Mouse (Mus musculus): Measurements from ENCODE around the gene Arpp21. TPM values are rescaled to one million over a fixed set of nuclear protein-coding genes. Genes with fewer than 3 reads are reported as not detected.

Arpp21 gene
- total and polyA plus RNA-seq, 2 experiments, result 0.28 TPM; not detected in 1

GRCm38 (mm10) chr9:112227174-112227573 lies 8.6 kb downstream of the Arpp21 start:
- DNase-seq (ENCODE audit: extremely low read depth, low read depth, low spot score), result no peak
- Histone ChIP-seq H3K9ac (ENCODE audit: low read depth, low read length) (no peak overlapping the region), H3K79me2 (ENCODE audit: control insufficient read depth, insufficient read depth, low read length) (no peaks in the 10 kb centered on the region), H3K36me3 (ENCODE audit: control insufficient read depth, insufficient read depth, low read length) (no peaks in the 10 kb centered on the region), H3K4me1 (ENCODE audit: control insufficient read depth, insufficient read depth, low read length) (no peaks in the 10 kb centered on the region), H3K4me3 (ENCODE audit: insufficient read depth, low read depth, low read length) (no peak overlapping the region), H3K27ac (replicated peaks; ENCODE audit: insufficient read depth, low read depth, low read length) (no peak overlapping the region), H3K27me3 (ENCODE audit: control insufficient read depth, insufficient read depth, low read length) (no peaks in the 10 kb centered on the region)
- TF ChIP-seq CTCF (IDR thresholded peaks at IDR 0.05; ENCODE audit: low read depth, low read length) (no peak), POLR2A (IDR thresholded peaks at IDR 0.05; ENCODE audit: extremely low read depth, insufficient read depth, low read length) (no peak)
- WGBS, result 72% methylated on average over 13 of the region's 13 CpGs

GRCm38 (mm10) chr9:112226511-112226910 lies 9.2 kb downstream of the Arpp21 start:
- 41% methylated on average over 1 of the region's 1 CpGs for WGBS
- Histone ChIP-seq H3K27me3 (ENCODE audit: control insufficient read depth, insufficient read depth, low read length) (no peaks in the 10 kb centered on the region), H3K4me1 (ENCODE audit: control insufficient read depth, insufficient read depth, low read length) (no peaks in the 10 kb centered on the region), H3K9ac (ENCODE audit: low read depth, low read length) (no peak overlapping the region), H3K4me3 (ENCODE audit: insufficient read depth, low read depth, low read length) (no peak overlapping the region), H3K36me3 (ENCODE audit: control insufficient read depth, insufficient read depth, low read length) (no peaks in the 10 kb centered on the region), H3K79me2 (ENCODE audit: control insufficient read depth, insufficient read depth, low read length) (no peaks in the 10 kb centered on the region), H3K27ac (replicated peaks; ENCODE audit: insufficient read depth, low read depth, low read length) (no peak overlapping the region)
- no peak for DNase-seq (ENCODE audit: extremely low read depth, low read depth, low spot score)
- TF ChIP-seq CTCF (IDR thresholded peaks at IDR 0.05; ENCODE audit: low read depth, low read length) (no peak), POLR2A (IDR thresholded peaks at IDR 0.05; ENCODE audit: extremely low read depth, insufficient read depth, low read length) (no peak)

GRCm38 (mm10) chr9:112225046-112225445 lies 10.7 kb downstream of the Arpp21 start:
- Histone ChIP-seq H3K27ac (replicated peaks; ENCODE audit: insufficient read depth, low read depth, low read length) (no peak overlapping the region), H3K27me3 (ENCODE audit: control insufficient read depth, insufficient read depth, low read length) (no peaks in the 10 kb centered on the region), H3K4me1 (ENCODE audit: control insufficient read depth, insufficient read depth, low read length) (no peaks in the 10 kb centered on the region), H3K9ac (ENCODE audit: low read depth, low read length) (no peak overlapping the region), H3K79me2 (ENCODE audit: control insufficient read depth, insufficient read depth, low read length) (no peaks in the 10 kb centered on the region), H3K4me3 (ENCODE audit: insufficient read depth, low read depth, low read length) (no peak overlapping the region), H3K36me3 (ENCODE audit: control insufficient read depth, insufficient read depth, low read length) (no peaks in the 10 kb centered on the region)
- TF ChIP-seq CTCF (IDR thresholded peaks at IDR 0.05; ENCODE audit: low read depth, low read length), result no peak
- TF ChIP-seq POLR2A (IDR thresholded peaks at IDR 0.05; ENCODE audit: extremely low read depth, insufficient read depth, low read length), result no peak
- no peak for DNase-seq (ENCODE audit: extremely low read depth, low read depth, low spot score)
- WGBS, result 54% methylated on average over 2 of the region's 2 CpGs

- H3K36me3 ChIP-seq (ENCODE audit: control insufficient read depth, insufficient read depth, low read length), result no peaks in the 10 kb centered on the region
- no peaks in the 10 kb centered on the region for H3K27me3 ChIP-seq (ENCODE audit: control insufficient read depth, insufficient read depth, low read length)
- H3K27ac ChIP-seq (replicated peaks; ENCODE audit: insufficient read depth, low read depth, low read length), result no peak overlapping the region
- 85% methylated on average over 8 of the region's 8 CpGs for WGBS
- no peak for TF ChIP-seq CTCF (IDR thresholded peaks at IDR 0.05; ENCODE audit: low read depth, low read length)
- no peak for TF ChIP-seq POLR2A (IDR thresholded peaks at IDR 0.05; ENCODE audit: extremely low read depth, insufficient read depth, low read length)
- no peaks in the 10 kb centered on the region for H3K79me2 ChIP-seq (ENCODE audit: control insufficient read depth, insufficient read depth, low read length)
- DNase-seq (ENCODE audit: extremely low read depth, low read depth, low spot score), result no peak
- no peaks in the 10 kb centered on the region for H3K4me1 ChIP-seq (ENCODE audit: control insufficient read depth, insufficient read depth, low read length)
- no peak overlapping the region for H3K4me3 ChIP-seq (ENCODE audit: insufficient read depth, low read depth, low read length)
- H3K9ac ChIP-seq (ENCODE audit: low read depth, low read length), result no peak overlapping the region
These were observed 16.4 kb downstream of the Arpp21 start for GRCm38 (mm10) chr9:112219372-112219771.

GRCm38 (mm10) chr9:112218237-112218636 lies 17.5 kb downstream of the Arpp21 start:
- DNase-seq (ENCODE audit: extremely low read depth, low read depth, low spot score), result no peak
- H3K36me3 ChIP-seq (ENCODE audit: control insufficient read depth, insufficient read depth, low read length), result no peaks in the 10 kb centered on the region
- no peak overlapping the region for H3K4me3 ChIP-seq (ENCODE audit: insufficient read depth, low read depth, low read length)
- H3K9ac ChIP-seq (ENCODE audit: low read depth, low read length), result no peak overlapping the region
- no peak for TF ChIP-seq CTCF (IDR thresholded peaks at IDR 0.05; ENCODE audit: low read depth, low read length)
- TF ChIP-seq POLR2A (IDR thresholded peaks at IDR 0.05; ENCODE audit: extremely low read depth, insufficient read depth, low read length), result no peak
- 76% methylated on average over 3 of the region's 3 CpGs for WGBS
- H3K27me3 ChIP-seq (ENCODE audit: control insufficient read depth, insufficient read depth, low read length), result no peaks in the 10 kb centered on the region
- H3K4me1 ChIP-seq (ENCODE audit: control insufficient read depth, insufficient read depth, low read length), result no peaks in the 10 kb centered on the region
- H3K27ac ChIP-seq (replicated peaks; ENCODE audit: insufficient read depth, low read depth, low read length), result no peak overlapping the region
- H3K79me2 ChIP-seq (ENCODE audit: control insufficient read depth, insufficient read depth, low read length), result no peaks in the 10 kb centered on the region

GRCm38 (mm10) chr9:112217161-112217560 lies 18.6 kb downstream of the Arpp21 start:
- H3K27ac ChIP-seq (replicated peaks; ENCODE audit: insufficient read depth, low read depth, low read length), result no peak overlapping the region
- H3K9ac ChIP-seq (ENCODE audit: low read depth, low read length), result no peak overlapping the region
- H3K27me3 ChIP-seq (ENCODE audit: control insufficient read depth, insufficient read depth, low read length), result no peaks in the 10 kb centered on the region
- TF ChIP-seq POLR2A (IDR thresholded peaks at IDR 0.05; ENCODE audit: extremely low read depth, insufficient read depth, low read length), result no peak
- no peak overlapping the region for H3K4me3 ChIP-seq (ENCODE audit: insufficient read depth, low read depth, low read length)
- DNase-seq (ENCODE audit: extremely low read depth, low read depth, low spot score), result no peak
- H3K4me1 ChIP-seq (ENCODE audit: control insufficient read depth, insufficient read depth, low read length), result no peaks in the 10 kb centered on the region
- H3K79me2 ChIP-seq (ENCODE audit: control insufficient read depth, insufficient read depth, low read length), result no peaks in the 10 kb centered on the region
- H3K36me3 ChIP-seq (ENCODE audit: control insufficient read depth, insufficient read depth, low read length), result no peaks in the 10 kb centered on the region
- WGBS, result 83% methylated on average over 4 of the region's 4 CpGs

Measured in liver, adult 2 months (tissue).